In genomic region chr19:11769257-11769920, GRCm38 (mm10) we compare ENCODE assay signal across 9 mouse cellular contexts. TPM values are rescaled to one million over a fixed set of nuclear protein-coding genes. Genes with fewer than 3 reads are reported as not detected.
DNase-seq lines count a peak whose midpoint lies in the region; ATAC-seq and TF ChIP-seq lines count a peak whose summit lies in the region.
"Had no signal": no experiment of that assay in that cellular context is flagged by ENCODE, and none has a peak within 500 bp of the region (broad histone marks: within the 10 kb centered on the region; RNA-seq: fewer than 3 reads in every experiment).

No protein-coding gene starts in this region.

- H3K9ac ChIP-seq in lung, embryonic 14.5 days, result no peak overlapping the region
- H3K9ac ChIP-seq in limb, embryonic 15.5 days, result no peak overlapping the region
- H3K9ac ChIP-seq in stomach, embryonic 15.5 days, result no peak overlapping the region

- peak; percentile 20 for DNase-seq in cerebellum, adult 11-12 months
- DNase-seq in cerebellum, adult 18-20 months, result no peak
- no peak for DNase-seq in lung, embryonic 14.5 days
- no peak for DNase-seq in lung, adult 18-20 months
- no peak for DNase-seq in urinary bladder, adult 18-20 months (ENCODE audit: low spot score in 2 of 2)
- DNase-seq in embryo, embryonic 10 days (ENCODE audit: low spot score), result no peak

- H3K36me3 ChIP-seq in lung, embryonic 14.5 days (ENCODE audit: insufficient read depth), result peaks cover 15% of the 10 kb centered on the region
- H3K36me3 ChIP-seq in limb, embryonic 15.5 days, result peaks cover 20% of the 10 kb centered on the region
- H3K36me3 ChIP-seq in stomach, embryonic 15.5 days, result peaks cover 5% of the 10 kb centered on the region; the same call in 1 of the 2 replicates

- H3K9me3 ChIP-seq in lung, embryonic 14.5 days (ENCODE audit: low read depth, low read length), result no peaks in the 10 kb centered on the region
- H3K9me3 ChIP-seq in limb, embryonic 15.5 days, result no peaks in the 10 kb centered on the region
- no peaks in the 10 kb centered on the region for H3K9me3 ChIP-seq in stomach, embryonic 15.5 days

- no peaks in the 10 kb centered on the region for H3K27me3 ChIP-seq in lung, embryonic 14.5 days (ENCODE audit: insufficient read depth, low read length)
- H3K27me3 ChIP-seq in limb, embryonic 15.5 days, result no peaks in the 10 kb centered on the region
- H3K27me3 ChIP-seq in stomach, embryonic 15.5 days (replicated peaks), result no peaks in the 10 kb centered on the region

- no peak overlapping the region for H3K27ac ChIP-seq in lung, embryonic 14.5 days (ENCODE audit: low read depth)
- no peak overlapping the region for H3K27ac ChIP-seq in limb, embryonic 15.5 days
- H3K27ac ChIP-seq in stomach, embryonic 15.5 days, result no peak overlapping the region

- WGBS in lung, embryonic 14.5 days, result 88% methylated on average over 5 of the region's 5 CpGs
- WGBS in limb, embryonic 15.5 days, result 86% methylated on average over 5 of the region's 5 CpGs
- WGBS in stomach, embryonic 15.5 days, result 86% methylated on average over 5 of the region's 5 CpGs

- no peaks in the 10 kb centered on the region for H3K4me1 ChIP-seq in lung, embryonic 14.5 days (ENCODE audit: insufficient read depth)
- H3K4me1 ChIP-seq in limb, embryonic 15.5 days, result peaks cover 5% of the 10 kb centered on the region; the same call in 1 of the 2 replicates
- H3K4me1 ChIP-seq in stomach, embryonic 15.5 days, result no peaks in the 10 kb centered on the region; the same call in 1 of the 2 replicates

- no peak for TF ChIP-seq CTCF in lung, embryonic 14.5 days (IDR thresholded peaks at IDR 0.05; ENCODE audit: low read depth)

- H3K4me3 ChIP-seq in lung, embryonic 14.5 days (ENCODE audit: low read depth, low read length), result peak overlapping the region; percentile 55; the same call in 1 of the 2 replicates
- H3K4me3 ChIP-seq in limb, embryonic 15.5 days, result peak overlapping the region; percentile 64
- peak overlapping the region; percentile 64 for H3K4me3 ChIP-seq in stomach, embryonic 15.5 days (replicated peaks)

- H3K4me2 ChIP-seq in lung, embryonic 14.5 days, result peak overlapping the region; percentile 63
- H3K4me2 ChIP-seq in limb, embryonic 15.5 days, result peak overlapping the region; percentile 66
- H3K4me2 ChIP-seq in stomach, embryonic 15.5 days, result peak overlapping the region; percentile 76

- 0 out of 2 replicates have a peak, but pooled peaks have one; percentile 2 for ATAC-seq in lung, embryonic 14.5 days (ENCODE audit: insufficient read depth)
- no peak for ATAC-seq in limb, embryonic 15.5 days (ENCODE audit: insufficient number of reproducible peaks, low FRiP score, low TSS enrichment, low read depth)
- ATAC-seq in stomach, embryonic 15.5 days (ENCODE audit: insufficient read depth, low FRiP score, low read depth), result 0 out of 2 replicates have a peak, but pooled peaks have one; percentile 5

RNA-seq across cellular contexts. Expression of gene Mrpl16, which starts 0.8 kb away (rescaled TPM):
- 51.0 and 56.9 TPM in 2 replicates for polyA plus RNA-seq in lung, embryonic 14.5 days (2014; fragmentation: Nextera tagmentation; extraction: Ambion mirVana)
- 38.9 and 40.1 TPM in 2 replicates for polyA plus RNA-seq in limb, embryonic 15.5 days (2015; fragmentation: Nextera tagmentation; extraction: Ambion mirVana)
- polyA plus RNA-seq in stomach, embryonic 15.5 days (2015; fragmentation: Nextera tagmentation; extraction: Ambion mirVana), result 52.2 and 53.5 TPM in 2 replicates

RNA-seq across cellular contexts. Expression of gene Gif, which starts 22.0 kb away (rescaled TPM):
- polyA plus RNA-seq in lung, embryonic 14.5 days (2014; fragmentation: Nextera tagmentation; extraction: Ambion mirVana), result 0.28 and 0.46 TPM in 2 replicates
- polyA plus RNA-seq in limb, embryonic 15.5 days (2015; fragmentation: Nextera tagmentation; extraction: Ambion mirVana), result not detected in 2 replicates
- 1.4 and 4.0 TPM in 2 replicates for polyA plus RNA-seq in stomach, embryonic 15.5 days (2015; fragmentation: Nextera tagmentation; extraction: Ambion mirVana)
- polyA plus RNA-seq: liver, adult 2 months had no signal

RNA-seq across cellular contexts. Expression of gene Stx3, which starts 49.8 kb away (rescaled TPM):
- 17.2 and 19.1 TPM in 2 replicates for polyA plus RNA-seq in lung, embryonic 14.5 days (2014; fragmentation: Nextera tagmentation; extraction: Ambion mirVana)
- 6.2 and 6.4 TPM in 2 replicates for polyA plus RNA-seq in limb, embryonic 15.5 days (2015; fragmentation: Nextera tagmentation; extraction: Ambion mirVana)
- 20.6 and 24.9 TPM in 2 replicates for polyA plus RNA-seq in stomach, embryonic 15.5 days (2015; fragmentation: Nextera tagmentation; extraction: Ambion mirVana)
